Mouse (Mus musculus) heart, embryonic 10.5 days (tissue): ENCODE measurements around the gene Lcn8. TPM values are rescaled to one million over a fixed set of nuclear protein-coding genes. Genes with fewer than 3 reads are reported as not detected.
A peak's percentile ranks its signal among the peaks of the same experiment; 100 is the strongest.

Experiments
- DNase-seq: peaks from one replicate; pipeline ENCODE4 v3.0.0-alpha.2; 2017; ENCODE audit warnings: low spot score
- H3K27ac ChIP-seq: fragments of 300-500 bp; sonication (generic); 2 replicates; pipeline ENCODE4 v1.5.1; 2016; ENCODE audit warnings: mild to moderate bottlenecking
- H3K27me3 ChIP-seq: fragments of 300-500 bp; sonication (generic); 2 replicates; pipeline ENCODE4 v1.6.1; 2016; ENCODE audit warnings: mild to moderate bottlenecking; ENCODE audit not compliant: poor library complexity, insufficient read depth, severe bottlenecking
- H3K36me3 ChIP-seq: fragments of 300-500 bp; sonication (generic); 2 replicates; pipeline ENCODE4 v1.6.1; 2016; ENCODE audit warnings: mild to moderate bottlenecking, moderate library complexity
- H3K4me1 ChIP-seq: fragments of 300-500 bp; sonication (generic); 2 replicates; pipeline ENCODE4 v1.6.1; 2016; ENCODE audit warnings: mild to moderate bottlenecking
- H3K4me3 ChIP-seq: fragments of 300-500 bp; sonication (generic); 2 replicates; pipeline ENCODE4 v1.5.1; 2016; ENCODE audit warnings: mild to moderate bottlenecking, moderate library complexity
- H3K9me3 ChIP-seq: fragments of 300-500 bp; sonication (generic); 2 replicates; pipeline ENCODE4 v1.6.1; 2016; ENCODE audit warnings: mild to moderate bottlenecking, moderate library complexity
- WGBS: fragments of 180-500 bp; shearing (Covaris S2); methylation state at CpG from one replicate; pipeline ENCODE4 v1.1.7; 2016; 5-methylcytosine and 5-hydroxymethylcytosine counted together
- polyA plus RNA-seq: library from polyadenylated mRNA; unstranded; fragments of >200 nt; fragmentation: Nextera tagmentation; extraction: Ambion mirVana; gene quantifications from 2 replicates; pipeline ENCODE4 v1.2.1, GENCODE M21; 2016

The Lcn8 gene
- not detected in 2 replicates for polyA plus RNA-seq

- no peak for DNase-seq
- WGBS, result 67% methylated on average over 2 of the region's 2 CpGs
- H3K36me3 ChIP-seq, result no peaks in the 10 kb centered on the region
These were observed at the start of gene Lcn8 for GRCm38 (mm10) chr2:25652902-25653301. Lcn8 (plus strand) TSS chr2:25653120.

GRCm38 (mm10) chr2:25607761-25608622 is 44.9 kb upstream of the Lcn8 start, which contains the start of gene Rabl6:
Rabl6 (minus strand) TSS chr2:25608521.
- peak; percentile 90 for DNase-seq
- Histone ChIP-seq H3K36me3 (peaks cover 11% of the 10 kb centered on the region; the same call in 1 of the 2 replicates), H3K4me3 (peak within 1 kb of the TSS; percentile 94), H3K9me3 (no peaks in the 10 kb centered on the region), H3K27me3 (peaks cover 43% of the 10 kb centered on the region), H3K4me1 (peaks cover 18% of the 10 kb centered on the region), H3K27ac (peak within 1 kb of the TSS; percentile 98)
- WGBS, result under 1% methylated on average over 80 of the region's 80 CpGs

More at GRCm38 (mm10) chr2:25652902-25653301, at the start of gene Lcn8:
- peaks cover 21% of the 10 kb centered on the region for H3K27me3 ChIP-seq
- no peak within 1 kb of the TSS for H3K4me3 ChIP-seq
- no peaks in the 10 kb centered on the region for H3K9me3 ChIP-seq
- H3K4me1 ChIP-seq, result no peaks in the 10 kb centered on the region
- no peak within 1 kb of the TSS for H3K27ac ChIP-seq

- peaks cover 50% of the 10 kb centered on the region for H3K27me3 ChIP-seq
- H3K9me3 ChIP-seq, result no peaks in the 10 kb centered on the region
- peaks cover 6% of the 10 kb centered on the region; the same call in 1 of the 2 replicates for H3K36me3 ChIP-seq
- peak overlapping the region; percentile 98 for H3K27ac ChIP-seq
- peaks cover 18% of the 10 kb centered on the region for H3K4me1 ChIP-seq
- DNase-seq, result no peak
- peak overlapping the region; percentile 94 for H3K4me3 ChIP-seq
- WGBS, result 68% methylated on average over 10 of the region's 10 CpGs
These were observed 44.2 kb upstream of the Lcn8 start for GRCm38 (mm10) chr2:25608671-25609070.

- H3K36me3 ChIP-seq, result no peaks in the 10 kb centered on the region
- no peak for DNase-seq
- WGBS, result 17% methylated on average over 22 of the region's 22 CpGs
- peaks cover 12% of the 10 kb centered on the region for H3K4me1 ChIP-seq
- no peak overlapping the region for H3K27ac ChIP-seq
- peak overlapping the region; percentile 16 for H3K4me3 ChIP-seq
- H3K27me3 ChIP-seq, result peaks cover 97% of the 10 kb centered on the region
- H3K9me3 ChIP-seq, result no peaks in the 10 kb centered on the region
These were observed 36.5 kb upstream of the Lcn8 start for GRCm38 (mm10) chr2:25616398-25616797.

GRCm38 (mm10) chr2:25617578-25617977 is 35.3 kb upstream of the Lcn8 start, which contains the start of gene Ccdc183:
Ccdc183 (minus strand) TSS chr2:25617678.
- 79% methylated on average over 3 of the region's 3 CpGs for WGBS
- Histone ChIP-seq H3K4me1 (peaks cover 18% of the 10 kb centered on the region), H3K27me3 (peaks cover 85% of the 10 kb centered on the region), H3K4me3 (peak within 1 kb of the TSS; percentile 16; the same call in 1 of the 2 replicates), H3K27ac (no peak within 1 kb of the TSS), H3K36me3 (no peaks in the 10 kb centered on the region), H3K9me3 (no peaks in the 10 kb centered on the region)
- DNase-seq, result no peak

GRCm38 (mm10) chr2:25620386-25620785 is 32.5 kb upstream of the Lcn8 start:
- H3K4me1 ChIP-seq, result peaks cover 18% of the 10 kb centered on the region
- H3K27me3 ChIP-seq, result peaks cover 67% of the 10 kb centered on the region

GRCm38 (mm10) chr2:25620852-25621228 is 32.1 kb upstream of the Lcn8 start:
- peaks cover 63% of the 10 kb centered on the region for H3K27me3 ChIP-seq
- peaks cover 18% of the 10 kb centered on the region for H3K4me1 ChIP-seq
- no peaks in the 10 kb centered on the region for H3K36me3 ChIP-seq
- no peak for DNase-seq
- H3K9me3 ChIP-seq, result no peaks in the 10 kb centered on the region
- WGBS, result 85% methylated on average over 4 of the region's 4 CpGs
- H3K27ac ChIP-seq, result 0 out of 2 replicates have a peak overlapping the region, but pooled peaks have one; percentile 83
- H3K4me3 ChIP-seq, result no peak overlapping the region

More at GRCm38 (mm10) chr2:25620386-25620785, 32.5 kb upstream of the Lcn8 start:
- WGBS, result 72% methylated on average over 6 of the region's 6 CpGs
- Histone ChIP-seq H3K27ac (no peak overlapping the region), H3K9me3 (no peaks in the 10 kb centered on the region), H3K36me3 (no peaks in the 10 kb centered on the region), H3K4me3 (no peak overlapping the region)
- DNase-seq, result no peak

- Histone ChIP-seq H3K36me3 (no peaks in the 10 kb centered on the region), H3K4me3 (peak within 1 kb of the TSS; percentile 66), H3K9me3 (no peaks in the 10 kb centered on the region), H3K4me1 (peaks cover 13% of the 10 kb centered on the region), H3K27ac (peak within 1 kb of the TSS; percentile 83), H3K27me3 (peaks cover 56% of the 10 kb centered on the region)
- DNase-seq, result peak; percentile 95
- WGBS, result 6% methylated on average over 34 of the region's 34 CpGs
These were observed 31.4 kb upstream of the Lcn8 start, which contains the start of gene Tmem141 for GRCm38 (mm10) chr2:25621229-25622200. Tmem141 (minus strand) TSS chr2:25622005.

- WGBS, result 49% methylated on average over 5 of the region's 5 CpGs
- no peak for DNase-seq
- peaks cover 28% of the 10 kb centered on the region; the same call in 1 of the 2 replicates for H3K27me3 ChIP-seq
- no peaks in the 10 kb centered on the region for H3K9me3 ChIP-seq
- H3K4me1 ChIP-seq, result peaks cover 21% of the 10 kb centered on the region
- H3K27ac ChIP-seq, result no peak overlapping the region
- no peak overlapping the region for H3K4me3 ChIP-seq
- no peaks in the 10 kb centered on the region for H3K36me3 ChIP-seq
These were observed 26.9 kb upstream of the Lcn8 start for GRCm38 (mm10) chr2:25625986-25626385.

- WGBS, result 75% methylated on average over 6 of the region's 6 CpGs
- Histone ChIP-seq H3K36me3 (no peaks in the 10 kb centered on the region), H3K4me1 (peaks cover 10% of the 10 kb centered on the region), H3K4me3 (no peak within 1 kb of the TSS), H3K27ac (no peak within 1 kb of the TSS), H3K9me3 (no peaks in the 10 kb centered on the region), H3K27me3 (peaks cover 26% of the 10 kb centered on the region; the same call in 1 of the 2 replicates)
- DNase-seq, result no peak
These were observed 25.1 kb upstream of the Lcn8 start, which contains the start of gene Fcna for GRCm38 (mm10) chr2:25627811-25628210. Fcna (minus strand) TSS chr2:25628030.

- Histone ChIP-seq H3K36me3 (no peaks in the 10 kb centered on the region), H3K4me3 (no peak overlapping the region), H3K27me3 (peaks cover 21% of the 10 kb centered on the region; the same call in 1 of the 2 replicates), H3K27ac (no peak overlapping the region), H3K9me3 (no peaks in the 10 kb centered on the region), H3K4me1 (peaks cover 10% of the 10 kb centered on the region)
- WGBS, result 39% methylated on average over 4 of the region's 4 CpGs
- no peak for DNase-seq
These were observed 24.2 kb upstream of the Lcn8 start for GRCm38 (mm10) chr2:25628738-25629137.

GRCm38 (mm10) chr2:25633616-25634015 is 19.3 kb upstream of the Lcn8 start:
- Histone ChIP-seq H3K27ac (no peak overlapping the region), H3K4me1 (peaks cover 6% of the 10 kb centered on the region), H3K36me3 (no peaks in the 10 kb centered on the region), H3K4me3 (no peak overlapping the region), H3K27me3 (peaks cover 2% of the 10 kb centered on the region; the same call in 1 of the 2 replicates), H3K9me3 (no peaks in the 10 kb centered on the region)
- 73% methylated on average over 3 of the region's 3 CpGs for WGBS
- no peak for DNase-seq
